Mouse (Mus musculus): ENCODE results near the gene Mospd3. TPM values are rescaled to one million over a fixed set of nuclear protein-coding genes. Genes with fewer than 3 reads are reported as not detected.

Gene Mospd3
- total and polyA plus RNA-seq, 2 experiments from 2014 or later = 10.9 to 66.7 TPM

GRCm38 (mm10) chr5:137590507-137590906 lies 10.4 kb downstream of the Mospd3 start:
- ATAC-seq (no peak), DNase-seq (ENCODE audit: low spot score) (no peak)
- no peak overlapping the region for H3K9ac ChIP-seq (replicated peaks; ENCODE audit: low read length)
- H3K27me3 ChIP-seq (ENCODE audit: insufficient read depth, low read length) = no peaks in the 10 kb centered on the region
- no peaks in the 10 kb centered on the region for H3K9me3 ChIP-seq (ENCODE audit: low read length)
- H3K36me3 ChIP-seq (ENCODE audit: insufficient read depth, low read length) = no peaks in the 10 kb centered on the region
- H3K4me1 ChIP-seq (ENCODE audit: insufficient read depth, low read length) = no peaks in the 10 kb centered on the region
- 74% methylated on average over 5 of the region's 5 CpGs for WGBS
- no peak overlapping the region for H3K27ac ChIP-seq
- no peak overlapping the region for H3K4me2 ChIP-seq (ENCODE audit: low read depth, low read length)
- H3K4me3 ChIP-seq (ENCODE audit: low read length) = no peak overlapping the region
- no peak for TF ChIP-seq CTCF (IDR thresholded peaks at IDR 0.05; ENCODE audit: low read depth)

DNA sequence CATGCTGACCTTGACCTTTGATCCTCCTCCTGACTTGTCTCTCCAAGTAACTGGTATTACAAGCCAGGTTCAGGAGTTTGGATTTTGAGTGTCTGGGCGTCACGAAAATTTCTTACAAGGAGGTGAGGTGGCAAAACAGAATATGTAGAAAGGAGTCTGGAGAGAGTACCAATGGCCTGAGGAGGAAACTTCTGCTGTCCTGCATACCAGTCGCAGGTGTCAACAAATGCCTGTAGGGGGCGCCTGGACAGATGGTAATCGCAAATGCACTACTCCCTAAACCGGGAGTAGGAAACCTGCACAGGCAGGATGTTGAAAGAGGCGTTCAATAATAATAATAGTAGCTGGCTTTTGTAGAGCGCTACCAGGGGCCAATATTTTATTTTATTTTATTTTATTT lies 15.9 kb downstream of the Mospd3 start:
- H3K36me3 ChIP-seq (ENCODE audit: insufficient read depth, low read length) = no peaks in the 10 kb centered on the region
- no peaks in the 10 kb centered on the region for H3K27me3 ChIP-seq (ENCODE audit: insufficient read depth, low read length)
- TF ChIP-seq CTCF (IDR thresholded peaks at IDR 0.05; ENCODE audit: low read depth) = peak; percentile 68
- DNase-seq (ENCODE audit: low spot score) (peak; percentile 79), ATAC-seq (no peak)
- H3K27ac ChIP-seq = no peak overlapping the region
- WGBS = 33% methylated on average over 8 of the region's 8 CpGs
- peaks cover 8% of the 10 kb centered on the region for H3K4me1 ChIP-seq (ENCODE audit: insufficient read depth, low read length)
- H3K4me3 ChIP-seq (ENCODE audit: low read length) = no peak overlapping the region
- no peak overlapping the region for H3K9ac ChIP-seq (replicated peaks; ENCODE audit: low read length)
- H3K4me2 ChIP-seq (ENCODE audit: low read depth, low read length) = no peak overlapping the region
- no peaks in the 10 kb centered on the region for H3K9me3 ChIP-seq (ENCODE audit: low read length)

GRCm38 (mm10) chr5:137583670-137584169 lies 17.1 kb downstream of the Mospd3 start:
- peaks cover 8% of the 10 kb centered on the region for H3K4me1 ChIP-seq (ENCODE audit: insufficient read depth, low read length)
- H3K36me3 ChIP-seq (ENCODE audit: insufficient read depth, low read length) = no peaks in the 10 kb centered on the region
- H3K27ac ChIP-seq = peak overlapping the region; percentile 88
- H3K4me3 ChIP-seq (ENCODE audit: low read length) = peak overlapping the region; percentile 29
- peak overlapping the region; percentile 47 for H3K9ac ChIP-seq (replicated peaks; ENCODE audit: low read length)
- no peaks in the 10 kb centered on the region for H3K27me3 ChIP-seq (ENCODE audit: insufficient read depth, low read length)
- DNase-seq (ENCODE audit: low spot score) (peak; percentile 91), ATAC-seq (peak; percentile 89)
- no peaks in the 10 kb centered on the region for H3K9me3 ChIP-seq (ENCODE audit: low read length)
- peak overlapping the region; percentile 55 for H3K4me2 ChIP-seq (ENCODE audit: low read depth, low read length)
- TF ChIP-seq CTCF (IDR thresholded peaks at IDR 0.05; ENCODE audit: low read depth) = peak; percentile 41; the same call in 1 of the 2 replicates
- WGBS = 12% methylated on average over 27 of the region's 27 CpGs

GRCm38 (mm10) chr5:137582702-137583101 lies 18.2 kb downstream of the Mospd3 start:
- no peak for DNase-seq (ENCODE audit: low spot score)
- peak overlapping the region; percentile 88 for H3K27ac ChIP-seq
- no peaks in the 10 kb centered on the region for H3K36me3 ChIP-seq (ENCODE audit: insufficient read depth, low read length)
- no peaks in the 10 kb centered on the region for H3K27me3 ChIP-seq (ENCODE audit: insufficient read depth, low read length)
- WGBS = 38% methylated on average over 8 of the region's 8 CpGs
- no peak for TF ChIP-seq CTCF (IDR thresholded peaks at IDR 0.05; ENCODE audit: low read depth)
- peaks cover 8% of the 10 kb centered on the region for H3K4me1 ChIP-seq (ENCODE audit: insufficient read depth, low read length)
- no peaks in the 10 kb centered on the region for H3K9me3 ChIP-seq (ENCODE audit: low read length)
- peak overlapping the region; percentile 55 for H3K4me2 ChIP-seq (ENCODE audit: low read depth, low read length)
- ATAC-seq = no peak
- no peak overlapping the region; the same call in 1 of the 2 replicates for H3K9ac ChIP-seq (replicated peaks; ENCODE audit: low read length)
- peak overlapping the region; percentile 29; the same call in 1 of the 2 replicates for H3K4me3 ChIP-seq (ENCODE audit: low read length)

DNA sequence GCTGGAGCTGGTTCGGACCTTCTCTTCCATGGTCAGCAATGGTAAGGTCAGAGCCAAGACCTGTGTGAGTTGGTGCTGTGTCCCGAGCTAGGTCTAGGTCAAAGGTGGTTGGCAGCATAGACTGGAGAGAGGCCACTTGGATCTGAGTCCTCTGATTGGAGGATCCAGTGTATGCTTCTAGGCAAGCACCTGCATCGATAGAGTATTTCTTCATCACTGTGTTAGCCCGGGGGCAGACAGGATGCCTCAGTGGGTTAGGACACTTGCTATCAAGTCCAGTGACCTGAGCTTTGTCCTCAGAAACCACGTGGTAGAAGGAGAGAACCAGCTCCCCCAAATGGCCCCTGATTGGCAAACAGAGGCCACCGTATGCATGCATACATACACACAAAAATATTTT lies 20.6 kb downstream of the Mospd3 start:
- no peak for TF ChIP-seq CTCF (IDR thresholded peaks at IDR 0.05; ENCODE audit: low read depth)
- DNase-seq (ENCODE audit: low spot score) = no peak
- no peak overlapping the region for H3K9ac ChIP-seq (replicated peaks; ENCODE audit: low read length)
- no peaks in the 10 kb centered on the region for H3K27me3 ChIP-seq (ENCODE audit: insufficient read depth, low read length)
- no peak for ATAC-seq
- no peak overlapping the region for H3K4me3 ChIP-seq (ENCODE audit: low read length)
- no peaks in the 10 kb centered on the region for H3K36me3 ChIP-seq (ENCODE audit: insufficient read depth, low read length)
- H3K27ac ChIP-seq = no peak overlapping the region
- H3K9me3 ChIP-seq (ENCODE audit: low read length) = no peaks in the 10 kb centered on the region
- WGBS = 83% methylated on average over 6 of the region's 6 CpGs
- peaks cover 8% of the 10 kb centered on the region for H3K4me1 ChIP-seq (ENCODE audit: insufficient read depth, low read length)
- no peak overlapping the region for H3K4me2 ChIP-seq (ENCODE audit: low read depth, low read length)

GRCm38 (mm10) chr5:137574470-137574901 lies 26.4 kb downstream of the Mospd3 start:
- Histone ChIP-seq H3K27me3 (ENCODE audit: insufficient read depth, low read length) (no peaks in the 10 kb centered on the region), H3K4me2 (ENCODE audit: low read depth, low read length) (peak overlapping the region; percentile 54), H3K4me1 (ENCODE audit: insufficient read depth, low read length) (no peaks in the 10 kb centered on the region), H3K4me3 (ENCODE audit: low read length) (peak overlapping the region; percentile 25), H3K36me3 (ENCODE audit: insufficient read depth, low read length) (no peaks in the 10 kb centered on the region), H3K9me3 (ENCODE audit: low read length) (no peaks in the 10 kb centered on the region), H3K27ac (peak overlapping the region; percentile 32; the same call in 1 of the 2 replicates), H3K9ac (replicated peaks; ENCODE audit: low read length) (no peak overlapping the region)
- WGBS = 7% methylated on average over 27 of the region's 27 CpGs
- ATAC-seq (peak; percentile 65), DNase-seq (ENCODE audit: low spot score) (peak; percentile 61)
- TF ChIP-seq CTCF (IDR thresholded peaks at IDR 0.05; ENCODE audit: low read depth) = peak; percentile 54
